Mouse (Mus musculus): ENCODE results near the gene BC003965. TPM values are rescaled to one million over a fixed set of nuclear protein-coding genes. Genes with fewer than 3 reads are reported as not detected.
"Not testable (repeated sequence)": the region's sequence is repeated elsewhere in the genome, so short reads cannot be mapped to it uniquely, and the experiment has no call there.

Gene BC003965
- polyA plus RNA-seq, 1 experiment = 18.8 TPM

DNA sequence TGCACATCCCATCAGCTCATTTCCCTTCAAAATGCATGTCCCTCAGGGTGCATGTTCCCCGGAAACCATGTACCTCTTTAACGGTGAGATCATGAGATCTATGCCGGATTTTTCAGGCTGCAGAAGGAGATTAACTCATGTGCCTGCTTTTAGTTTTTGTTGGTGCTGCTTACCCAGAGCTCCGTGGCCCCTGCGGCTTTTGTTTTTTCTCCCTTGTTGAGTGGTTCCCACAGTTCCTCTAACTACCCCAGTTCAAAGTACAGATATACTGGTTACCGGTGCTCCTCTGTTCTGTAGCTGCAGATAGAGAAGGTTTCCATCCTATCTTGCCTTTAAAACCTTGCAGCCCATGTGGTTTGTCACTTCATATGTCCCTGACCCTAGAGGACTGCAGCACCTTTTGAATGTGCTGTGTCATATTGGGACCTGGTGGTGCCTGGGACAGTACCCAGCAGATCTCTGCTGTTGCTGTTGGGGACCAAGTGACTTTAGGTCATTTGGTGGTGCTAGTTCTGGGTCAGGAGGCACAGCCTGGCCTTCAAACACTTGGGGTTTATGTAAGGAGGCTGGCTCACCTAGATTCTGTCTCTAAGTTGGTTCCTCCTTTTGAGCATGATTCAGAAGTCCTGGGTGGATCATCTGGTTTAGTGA lies 38.7 kb downstream of the BC003965 start:
- TF ChIP-seq POLR2A (IDR thresholded peaks at IDR 0.05; ENCODE audit: control insufficient read depth, extremely low read depth, insufficient read depth, low read length, poor library complexity) = no peak
- TF ChIP-seq CTCF (IDR thresholded peaks at IDR 0.05; ENCODE audit: borderline replicate concordance, control insufficient read depth, extremely low read depth, insufficient read depth, low read length, poor library complexity) = no peak
- peak overlapping the region; percentile 97 for H3K27ac ChIP-seq (ENCODE audit: control insufficient read depth, insufficient read depth, low read length)
- H3K4me1 ChIP-seq (replicated peaks; ENCODE audit: control insufficient read depth, insufficient read depth, low read length) = peaks cover 78% of the 10 kb centered on the region
- H3K36me3 ChIP-seq (ENCODE audit: control insufficient read depth, insufficient read depth, low read length) = no peaks in the 10 kb centered on the region
- WGBS = 7% methylated on average over 6 of the region's 6 CpGs
- H3K27me3 ChIP-seq (ENCODE audit: control insufficient read depth, insufficient read depth, low read length) = no peaks in the 10 kb centered on the region
- peak; percentile 14 for DNase-seq
- H3K4me3 ChIP-seq (ENCODE audit: control insufficient read depth, insufficient read depth, low read length) = peak overlapping the region; percentile 45

DNA sequence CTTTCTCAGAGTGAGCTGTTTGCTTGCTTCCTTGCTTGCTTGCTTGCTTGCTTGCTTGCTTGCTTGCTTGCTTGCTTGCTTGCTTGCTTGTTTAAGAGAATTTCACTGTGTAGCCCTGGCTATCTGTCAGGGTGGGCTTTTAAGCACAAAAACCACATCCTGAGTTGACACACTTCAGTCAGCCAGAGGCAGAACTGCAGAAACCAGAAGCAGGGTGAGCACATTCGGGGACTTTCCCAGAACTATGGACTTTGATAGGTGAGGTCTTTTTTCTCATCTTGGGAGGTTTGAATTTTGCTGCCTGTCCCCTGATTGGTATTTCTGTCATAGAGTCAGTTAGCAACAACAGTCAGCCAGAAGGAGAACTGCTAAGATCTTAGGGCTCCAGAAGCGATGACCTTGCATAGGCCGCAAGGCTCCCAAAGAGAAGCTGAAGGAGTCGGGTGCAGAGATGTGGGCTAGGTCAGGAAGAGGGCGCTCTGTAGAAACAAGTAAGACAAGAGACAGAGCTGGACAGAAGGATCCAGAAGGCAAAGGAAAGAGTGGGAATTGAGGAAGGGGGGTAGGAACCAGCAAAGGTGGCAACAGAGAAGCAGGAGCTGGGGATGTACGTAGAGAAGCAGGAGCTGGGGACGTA lies 40.4 kb downstream of the BC003965 start:
- Histone ChIP-seq H3K4me3 (ENCODE audit: control insufficient read depth, insufficient read depth, low read length) (peak overlapping the region; percentile 4; the same call in 1 of the 2 replicates), H3K4me1 (replicated peaks; ENCODE audit: control insufficient read depth, insufficient read depth, low read length) (peaks cover 66% of the 10 kb centered on the region), H3K27ac (ENCODE audit: control insufficient read depth, insufficient read depth, low read length) (peak overlapping the region; percentile 97), H3K27me3 (ENCODE audit: control insufficient read depth, insufficient read depth, low read length) (no peaks in the 10 kb centered on the region), H3K36me3 (ENCODE audit: control insufficient read depth, insufficient read depth, low read length) (peaks cover 5% of the 10 kb centered on the region)
- peak; percentile 55 for DNase-seq
- TF ChIP-seq POLR2A (IDR thresholded peaks at IDR 0.05; ENCODE audit: control insufficient read depth, extremely low read depth, insufficient read depth, low read length, poor library complexity) = no peak
- no peak for TF ChIP-seq CTCF (IDR thresholded peaks at IDR 0.05; ENCODE audit: borderline replicate concordance, control insufficient read depth, extremely low read depth, insufficient read depth, low read length, poor library complexity)
- 21% methylated on average over 7 of the region's 7 CpGs for WGBS

DNA sequence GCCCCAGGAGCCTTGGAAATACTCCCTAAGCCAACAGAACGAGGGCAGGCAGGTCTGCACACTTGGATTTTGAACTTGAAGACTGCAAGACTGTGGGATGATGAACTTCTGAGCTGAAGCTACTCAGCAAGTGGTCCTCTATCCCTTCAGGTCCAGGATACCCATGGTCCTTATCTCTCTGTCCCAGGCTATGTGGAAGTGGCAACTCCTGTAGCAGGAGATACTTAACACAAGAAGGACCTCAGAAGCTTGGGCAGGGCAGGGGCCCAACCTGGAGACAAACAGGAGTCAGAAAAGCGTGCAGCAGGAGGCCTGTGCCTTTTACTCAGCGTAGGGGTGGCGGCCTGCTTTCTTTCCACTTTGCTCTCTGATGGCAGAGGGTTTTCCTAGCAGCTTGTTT lies 41.3 kb downstream of the BC003965 start:
- no peak for TF ChIP-seq POLR2A (IDR thresholded peaks at IDR 0.05; ENCODE audit: control insufficient read depth, extremely low read depth, insufficient read depth, low read length, poor library complexity)
- TF ChIP-seq CTCF (IDR thresholded peaks at IDR 0.05; ENCODE audit: borderline replicate concordance, control insufficient read depth, extremely low read depth, insufficient read depth, low read length, poor library complexity) = no peak
- peaks cover 58% of the 10 kb centered on the region for H3K4me1 ChIP-seq (replicated peaks; ENCODE audit: control insufficient read depth, insufficient read depth, low read length)
- H3K36me3 ChIP-seq (ENCODE audit: control insufficient read depth, insufficient read depth, low read length) = peaks cover 9% of the 10 kb centered on the region

DNA sequence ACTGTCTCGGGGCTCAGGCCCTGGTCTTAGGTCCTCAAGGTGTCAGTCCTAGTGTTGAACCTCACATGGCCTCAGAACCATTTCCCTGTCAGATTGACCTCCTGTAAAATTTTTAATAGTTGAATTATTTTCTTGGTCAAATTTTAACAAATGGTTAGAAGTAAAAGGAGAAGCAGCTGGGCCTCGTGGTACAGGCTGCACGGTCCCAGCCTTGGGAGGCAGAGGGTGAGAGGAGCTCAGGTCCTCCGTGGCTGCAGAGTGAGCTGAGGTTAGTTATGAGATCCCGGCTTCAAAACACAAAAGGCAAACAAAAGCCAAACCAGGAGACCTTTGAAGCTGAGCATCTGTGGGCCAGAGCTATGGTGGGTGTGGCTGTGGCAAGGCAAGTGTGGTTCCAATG lies 43.6 kb downstream of the BC003965 start:
- Histone ChIP-seq H3K27ac (ENCODE audit: control insufficient read depth, insufficient read depth, low read length) (no peak overlapping the region), H3K4me1 (replicated peaks; ENCODE audit: control insufficient read depth, insufficient read depth, low read length) (peaks cover 40% of the 10 kb centered on the region), H3K27me3 (ENCODE audit: control insufficient read depth, insufficient read depth, low read length) (no peaks in the 10 kb centered on the region), H3K36me3 (ENCODE audit: control insufficient read depth, insufficient read depth, low read length) (peaks cover 16% of the 10 kb centered on the region), H3K4me3 (ENCODE audit: control insufficient read depth, insufficient read depth, low read length) (no peak overlapping the region)
- TF ChIP-seq CTCF (IDR thresholded peaks at IDR 0.05; ENCODE audit: borderline replicate concordance, control insufficient read depth, extremely low read depth, insufficient read depth, low read length, poor library complexity) (no peak), POLR2A (IDR thresholded peaks at IDR 0.05; ENCODE audit: control insufficient read depth, extremely low read depth, insufficient read depth, low read length, poor library complexity) (no peak)
- no peak for DNase-seq
- WGBS = 31% methylated on average over 5 of the region's 5 CpGs

More for the DNA sequence above, 41.3 kb downstream of the BC003965 start:
- H3K4me3 ChIP-seq (ENCODE audit: control insufficient read depth, insufficient read depth, low read length) = no peak overlapping the region
- 97% methylated on average over 4 of the region's 4 CpGs for WGBS
- no peaks in the 10 kb centered on the region for H3K27me3 ChIP-seq (ENCODE audit: control insufficient read depth, insufficient read depth, low read length)
- H3K27ac ChIP-seq (ENCODE audit: control insufficient read depth, insufficient read depth, low read length) = no peak overlapping the region
- no peak for DNase-seq

DNA sequence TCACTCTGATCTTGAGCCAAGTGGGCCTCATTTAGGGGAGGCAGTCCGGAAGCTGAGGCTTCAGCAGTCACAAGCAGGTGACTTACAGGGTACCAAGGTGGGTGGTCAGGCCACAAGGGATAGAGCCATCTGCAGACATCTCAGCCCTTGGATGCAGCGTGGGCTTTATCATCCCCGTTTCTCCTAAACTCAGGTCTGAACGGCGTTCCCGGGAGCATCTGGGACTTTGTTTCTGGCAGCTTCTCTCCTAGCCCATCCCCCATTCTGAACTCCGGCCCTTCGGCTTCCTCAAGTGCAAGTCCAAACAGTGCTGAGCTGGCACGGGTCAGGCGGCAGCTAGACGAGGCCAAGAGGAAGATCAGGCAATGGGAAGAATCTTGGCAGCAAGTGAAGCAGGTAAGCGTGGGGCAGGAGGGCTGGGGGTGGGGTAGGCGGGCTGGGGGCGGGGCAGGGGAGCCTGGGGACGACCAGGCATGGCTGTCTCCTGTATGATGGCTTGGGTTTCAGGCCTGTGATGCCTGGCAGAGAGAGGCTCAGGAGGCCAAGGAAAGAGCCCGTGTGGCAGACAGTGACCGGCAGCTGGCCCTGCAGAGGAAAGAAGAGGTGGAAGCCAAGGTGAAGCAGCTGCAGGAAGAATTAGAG lies 45.8 kb downstream of the BC003965 start:
- H3K36me3 ChIP-seq (ENCODE audit: control insufficient read depth, insufficient read depth, low read length) = peaks cover 24% of the 10 kb centered on the region
- H3K27ac ChIP-seq (ENCODE audit: control insufficient read depth, insufficient read depth, low read length); DNase-seq; H3K27me3 ChIP-seq (ENCODE audit: control insufficient read depth, insufficient read depth, low read length); H3K4me3 ChIP-seq (ENCODE audit: control insufficient read depth, insufficient read depth, low read length): not testable (repeated sequence)
- 92% methylated on average over 17 of the region's 17 CpGs for WGBS
- H3K4me1 ChIP-seq (replicated peaks; ENCODE audit: control insufficient read depth, insufficient read depth, low read length) = peaks cover 18% of the 10 kb centered on the region

DNA sequence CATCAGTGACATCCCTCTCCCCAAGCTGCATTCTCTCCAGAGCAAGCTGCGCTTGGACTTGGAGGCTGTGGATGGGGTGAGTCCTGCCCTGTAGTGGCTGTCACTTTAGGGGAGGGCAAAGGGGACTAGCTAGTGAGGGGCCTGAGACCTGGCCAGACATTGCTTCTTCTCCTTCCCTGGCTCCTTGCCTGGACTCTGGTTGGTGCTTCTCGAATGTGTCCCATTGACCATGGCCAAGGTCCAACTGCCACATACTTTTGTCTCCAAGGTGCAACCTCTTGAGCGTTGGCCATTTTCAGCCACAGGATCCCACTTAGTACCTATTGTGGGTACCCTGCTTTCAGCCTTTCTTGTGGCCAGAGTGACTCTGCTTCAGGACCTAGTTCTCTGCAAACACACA lies 46.3 kb downstream of the BC003965 start:
- Histone ChIP-seq H3K36me3 (ENCODE audit: control insufficient read depth, insufficient read depth, low read length) (peaks cover 30% of the 10 kb centered on the region), H3K27me3 (ENCODE audit: control insufficient read depth, insufficient read depth, low read length) (no peaks in the 10 kb centered on the region), H3K27ac (ENCODE audit: control insufficient read depth, insufficient read depth, low read length) (no peak overlapping the region), H3K4me3 (ENCODE audit: control insufficient read depth, insufficient read depth, low read length) (no peak overlapping the region), H3K4me1 (replicated peaks; ENCODE audit: control insufficient read depth, insufficient read depth, low read length) (peaks cover 14% of the 10 kb centered on the region)
- WGBS = 86% methylated on average over 3 of the region's 3 CpGs
- TF ChIP-seq CTCF (IDR thresholded peaks at IDR 0.05; ENCODE audit: borderline replicate concordance, control insufficient read depth, extremely low read depth, insufficient read depth, low read length, poor library complexity) = no peak
- no peak for TF ChIP-seq POLR2A (IDR thresholded peaks at IDR 0.05; ENCODE audit: control insufficient read depth, extremely low read depth, insufficient read depth, low read length, poor library complexity)
- no peak for DNase-seq

DNA sequence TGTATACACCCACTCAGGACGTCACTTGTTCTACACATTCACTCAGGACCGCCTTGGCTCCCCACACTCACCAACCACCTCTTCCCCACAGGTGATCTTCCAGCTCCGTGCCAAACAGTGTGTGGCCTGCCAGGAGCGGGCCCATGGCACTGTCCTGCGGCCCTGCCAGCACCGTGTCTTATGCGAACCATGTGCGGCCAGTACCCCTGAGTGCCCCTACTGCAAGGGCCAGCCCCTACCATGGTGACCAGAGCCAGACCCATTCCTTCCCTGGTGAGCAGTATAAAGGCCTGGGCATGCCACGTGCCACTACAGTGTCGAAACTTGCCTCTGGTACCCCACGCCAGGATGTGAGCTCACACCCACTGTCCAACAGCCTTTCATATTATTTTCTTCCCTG lies 47.3 kb downstream of the BC003965 start:
- H3K27me3 ChIP-seq (ENCODE audit: control insufficient read depth, insufficient read depth, low read length); DNase-seq; H3K27ac ChIP-seq (ENCODE audit: control insufficient read depth, insufficient read depth, low read length); H3K4me1 ChIP-seq (replicated peaks; ENCODE audit: control insufficient read depth, insufficient read depth, low read length); H3K4me3 ChIP-seq (ENCODE audit: control insufficient read depth, insufficient read depth, low read length): not testable (repeated sequence)
- 98% methylated on average over 7 of the region's 11 CpGs for WGBS
- peaks cover 32% of the 10 kb centered on the region for H3K36me3 ChIP-seq (ENCODE audit: control insufficient read depth, insufficient read depth, low read length)

Data from thymus, adult 2 months (tissue).